Mouse (Mus musculus) colon, adult 2 months (tissue): Measurements from ENCODE around the gene Als2cr12. TPM values are rescaled to one million over a fixed set of nuclear protein-coding genes. Genes with fewer than 3 reads are reported as not detected.

ENCODE experiments used
- polyA plus RNA-seq: library from polyadenylated mRNA; depleted of rRNA; stranded (reverse); fragments of >200 nt; gene quantifications from 2 replicates; pipeline ENCODE4 v1.2.3, GENCODE M21; 2012; rRNA removed

The Als2cr12 gene
- polyA plus RNA-seq = 0.14 and 0.24 TPM in 2 replicates

GRCm38 (mm10) chr1:58695810-58696209, at the start of gene Als2cr12:
Gene Als2cr12 (minus strand): TSS chr1:58695989.

GRCm38 (mm10) chr1:58711365-58712016, 15.7 kb upstream of the Als2cr12 start, which contains the start of gene Cflar:
Gene Cflar (plus strand): TSS chr1:58711508.

Other genes starting within 250 kb of the Als2cr12 start
- gene Orc2, start 190.9 kb downstream of the Als2cr12 start, polyA plus RNA-seq = 9.3 and 9.4 TPM in 2 replicates
- gene Fam126b, start 109.7 kb downstream of the Als2cr12 start, polyA plus RNA-seq = 0.49 and 0.59 TPM in 2 replicates
- gene Ndufb3, start 109.6 kb downstream of the Als2cr12 start, polyA plus RNA-seq = 22.3 and 23.0 TPM in 2 replicates
- gene Cflar, start 15.5 kb upstream of the Als2cr12 start, polyA plus RNA-seq = 23.8 and 30.2 TPM in 2 replicates
- gene Casp8, start 99.4 kb upstream of the Als2cr12 start, polyA plus RNA-seq = 7.9 and 8.3 TPM in 2 replicates